Mouse (Mus musculus): Measurements from ENCODE around the gene Il33.

DNA sequence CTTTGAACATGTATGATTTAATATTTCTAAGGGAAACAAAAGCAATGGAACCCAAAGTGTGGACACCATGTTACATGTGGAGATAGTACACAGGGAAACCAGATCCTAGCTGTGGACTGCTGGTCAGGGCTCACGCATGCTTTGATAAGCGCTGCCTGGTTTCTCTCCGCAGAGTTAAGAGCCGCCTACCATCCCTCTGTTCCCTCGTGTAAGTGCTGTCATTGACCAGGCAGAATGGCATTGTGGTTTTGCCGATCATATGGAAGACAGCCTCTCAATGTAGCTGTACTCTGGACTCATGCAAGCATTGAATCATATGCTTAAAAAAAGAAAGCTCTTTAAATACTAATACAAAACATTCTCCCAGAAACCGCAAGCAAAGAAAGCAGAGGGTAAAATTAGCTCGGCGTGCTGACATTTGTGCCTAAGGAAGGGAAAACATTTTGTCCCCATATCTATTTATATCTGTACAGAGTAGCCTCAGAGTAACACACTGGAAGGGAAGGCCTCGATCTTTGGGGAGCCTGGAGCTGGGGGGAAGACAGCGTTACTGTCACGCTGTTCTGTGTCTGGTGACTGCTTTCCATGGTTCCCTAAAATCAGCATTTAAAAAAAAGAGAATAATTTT lies 61.7 kb downstream of the Il33 start:
- no peak for TF ChIP-seq CTCF (IDR thresholded peaks at IDR 0.05; ENCODE audit: low read depth, low read length)
- no peak for TF ChIP-seq POLR2A (IDR thresholded peaks at IDR 0.05; ENCODE audit: borderline replicate concordance, low read depth, low read length)

All from bone marrow macrophage, adult 2 months (primary cell).